Mouse (Mus musculus) kidney, adult 2 months (tissue): ENCODE measurements at regions not wholly inside any gene's neighbourhood (a gene's known extent, or its start where the extent isn't known, plus 50 kb on each side); places are given as distances from the start of the nearest gene placed in this dataset.
"Not testable (repeated sequence)": the region's sequence is repeated elsewhere in the genome, so short reads cannot be mapped to it uniquely, and the experiment has no call there.

Experiments
- DNase-seq: peaks from one replicate; pipeline ENCODE4 v3.0.0; 2021
- H3K27ac ChIP-seq: fragments of 200-500 bp; 2 replicates; pipeline ENCODE4 v1.5.1; 2012; ENCODE audit warnings: low read depth, low read length, control low read depth, inconsistent platforms; ENCODE audit not compliant: insufficient read depth
- H3K27me3 ChIP-seq: fragments of 200-500 bp; replicated peaks from 2 replicates; pipeline ENCODE4 v1.6.1; 2012; ENCODE audit warnings: mild to moderate bottlenecking, moderate library complexity, low read length, inconsistent platforms; ENCODE audit not compliant: control insufficient read depth, insufficient read depth
- H3K36me3 ChIP-seq: fragments of 200-500 bp; 2 replicates; pipeline ENCODE4 v1.6.1; 2012; ENCODE audit warnings: mild to moderate bottlenecking, moderate library complexity, low read length, inconsistent platforms; ENCODE audit not compliant: control insufficient read depth, insufficient read depth
- H3K4me1 ChIP-seq: fragments of 200-500 bp; 2 replicates; pipeline ENCODE4 v1.6.1; 2011; ENCODE audit warnings: low read length; ENCODE audit not compliant: control insufficient read depth, insufficient read depth
- H3K4me3 ChIP-seq: fragments of 200-500 bp; 2 replicates; pipeline ENCODE4 v1.5.1; 2011; ENCODE audit warnings: mild to moderate bottlenecking, low read depth, low read length, control low read depth; ENCODE audit not compliant: insufficient read depth
- CTCF ChIP-seq: fragments of 200-500 bp; conservative IDR thresholded peaks from 2 replicates; pipeline ENCODE4 v1.5.1; 2011; ENCODE audit warnings: low read depth, mild to moderate bottlenecking, control low read depth, low read length, moderate library complexity, mixed read lengths; ENCODE audit not compliant: insufficient read depth, insufficient read length
- POLR2A ChIP-seq: fragments of 200-500 bp; IDR thresholded peaks from one replicate; pipeline ENCODE4 v1.6.1; 2011; ENCODE audit warnings: low read depth, low read length, control low read depth
- WGBS: fragments of 180-500 bp; shearing (Covaris S2); methylation state at CpG from one replicate; pipeline ENCODE4 v1.1.7; 2018; 5-methylcytosine and 5-hydroxymethylcytosine counted together

DNA sequence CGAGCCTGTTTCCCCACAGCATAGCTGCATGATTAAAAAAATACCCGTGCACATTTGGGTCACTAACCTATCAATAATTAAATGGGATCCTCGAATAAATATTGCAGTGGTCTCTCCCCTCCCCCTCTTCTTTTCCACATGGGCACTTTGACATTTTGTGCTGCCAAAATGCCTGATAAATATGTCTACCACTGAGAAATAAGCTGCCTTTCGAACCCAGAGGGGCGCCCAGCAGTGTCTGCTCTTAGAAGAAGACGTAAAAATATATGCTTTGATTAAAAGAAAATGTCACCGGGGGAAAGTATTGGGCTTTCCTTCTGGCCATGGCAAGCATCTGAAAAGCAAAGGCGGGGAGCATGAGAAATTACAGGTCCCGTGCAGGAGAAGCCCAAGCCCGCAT, 152.6 kb upstream of the Frmd4a start:
- no peak for DNase-seq
- H3K27ac ChIP-seq = no peak overlapping the region

DNA sequence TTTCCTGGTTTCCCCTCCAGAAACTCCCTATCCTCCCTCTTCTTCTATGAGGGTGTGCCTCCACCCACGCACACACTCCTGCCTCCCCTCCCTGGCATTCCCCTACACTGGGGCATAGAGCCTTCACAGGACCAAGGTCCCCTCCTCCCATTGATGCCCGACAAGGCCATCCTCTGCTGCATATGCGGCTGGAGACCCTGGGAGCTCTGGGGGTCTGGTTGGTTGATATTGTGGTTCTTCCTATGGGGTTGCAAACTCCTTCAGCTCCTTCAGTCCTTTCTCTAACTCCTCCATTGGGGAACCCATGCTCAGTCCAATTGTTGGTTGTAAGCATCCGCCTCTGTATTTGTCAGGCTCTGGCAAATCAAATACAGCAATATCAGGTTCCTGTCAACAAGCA, 150.8 kb upstream of the Frmd4a start:
- H3K27me3 ChIP-seq, H3K4me3 ChIP-seq, H3K4me1 ChIP-seq, H3K27ac ChIP-seq, DNase-seq, H3K36me3 ChIP-seq: not testable (repeated sequence)
- WGBS = 79% methylated on average over 4 of the region's 4 CpGs

More for the DNA sequence above, 152.6 kb upstream of the Frmd4a start:
- H3K36me3 ChIP-seq = no peaks in the 10 kb centered on the region
- H3K27me3 ChIP-seq = no peaks in the 10 kb centered on the region
- TF ChIP-seq CTCF (no peak), POLR2A (no peak)
- H3K4me1 ChIP-seq = no peaks in the 10 kb centered on the region
- WGBS = 71% methylated on average over 10 of the region's 10 CpGs
- no peak overlapping the region for H3K4me3 ChIP-seq

DNA sequence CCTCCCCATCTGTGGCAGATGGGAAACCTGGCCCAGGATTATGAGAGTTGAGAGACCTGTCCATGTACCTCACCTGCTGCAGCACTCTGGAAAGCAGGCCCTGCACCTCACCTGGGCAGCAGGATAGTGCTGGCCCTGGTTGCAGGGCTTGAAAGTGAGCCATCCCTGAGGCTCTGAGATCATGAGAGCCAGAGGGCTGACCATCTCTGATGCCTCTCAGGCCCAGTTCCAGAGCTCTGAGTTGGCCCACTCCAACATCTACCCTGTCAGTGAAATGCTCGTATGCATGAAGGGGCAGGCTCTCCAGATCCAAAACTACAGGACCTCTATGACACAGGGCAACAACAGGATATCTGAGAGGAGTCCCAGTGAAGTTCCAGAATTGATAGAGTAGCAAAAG, 147.8 kb upstream of the Frmd4a start:
- TF ChIP-seq POLR2A = no peak
- TF ChIP-seq CTCF = no peak
- WGBS = 78% methylated on average over 1 of the region's 1 CpGs
- H3K36me3 ChIP-seq = no peaks in the 10 kb centered on the region
- H3K27ac ChIP-seq = no peak overlapping the region
- no peak overlapping the region for H3K4me3 ChIP-seq
- no peak for DNase-seq
- no peaks in the 10 kb centered on the region for H3K4me1 ChIP-seq
- H3K27me3 ChIP-seq = no peaks in the 10 kb centered on the region

DNA sequence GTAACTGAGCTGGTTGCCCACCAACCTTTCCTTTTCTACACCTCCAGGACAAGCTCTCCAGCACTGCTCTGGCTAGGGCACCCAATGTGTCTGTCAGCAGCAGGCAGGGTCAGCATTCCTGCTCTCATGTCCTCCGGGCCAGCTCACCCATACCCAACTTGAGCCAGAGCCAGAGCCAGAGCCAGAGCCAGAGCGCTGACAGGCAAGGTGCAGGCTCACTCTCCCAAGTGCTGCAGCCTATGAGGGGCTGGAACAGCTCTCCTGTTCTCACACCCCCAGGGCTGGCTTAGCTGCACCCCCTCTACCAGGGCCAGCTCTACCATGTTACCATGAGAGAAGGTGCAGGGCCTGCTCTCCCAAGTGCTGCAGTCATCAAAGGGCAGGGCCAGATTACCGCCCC, 145.8 kb upstream of the Frmd4a start:
- Histone ChIP-seq H3K27ac (no peak overlapping the region), H3K4me3 (no peak overlapping the region), H3K27me3 (no peaks in the 10 kb centered on the region), H3K4me1 (no peaks in the 10 kb centered on the region), H3K36me3 (no peaks in the 10 kb centered on the region)
- WGBS = 88% methylated on average over 3 of the region's 3 CpGs
- no peak for DNase-seq
- TF ChIP-seq CTCF = no peak
- no peak for TF ChIP-seq POLR2A

DNA sequence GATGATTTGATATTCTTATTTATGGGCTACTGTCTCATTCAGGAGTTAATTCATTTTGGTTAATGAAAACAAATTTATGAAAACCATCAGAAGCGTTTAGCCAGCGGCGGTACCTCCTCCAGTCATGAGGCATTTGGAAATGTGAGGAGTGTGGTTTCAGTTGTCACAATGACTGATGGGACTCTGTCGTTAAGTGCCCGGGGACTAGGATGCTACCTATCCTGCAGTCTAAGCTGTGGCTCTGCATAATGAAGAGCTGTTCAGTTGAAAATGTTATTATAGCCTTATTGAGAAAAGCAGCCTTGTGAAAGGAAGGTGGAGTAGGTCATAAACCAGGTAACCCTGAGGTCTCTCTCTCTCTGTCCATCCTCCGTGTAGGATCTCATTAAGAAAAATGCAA, 130.5 kb upstream of the Frmd4a start:
- no peak overlapping the region for H3K27ac ChIP-seq
- WGBS = 29% methylated on average over 6 of the region's 6 CpGs
- H3K4me3 ChIP-seq = no peak overlapping the region
- no peaks in the 10 kb centered on the region for H3K27me3 ChIP-seq
- no peaks in the 10 kb centered on the region for H3K36me3 ChIP-seq
- no peak for DNase-seq
- no peaks in the 10 kb centered on the region for H3K4me1 ChIP-seq
- TF ChIP-seq CTCF = no peak
- TF ChIP-seq POLR2A = no peak

DNA sequence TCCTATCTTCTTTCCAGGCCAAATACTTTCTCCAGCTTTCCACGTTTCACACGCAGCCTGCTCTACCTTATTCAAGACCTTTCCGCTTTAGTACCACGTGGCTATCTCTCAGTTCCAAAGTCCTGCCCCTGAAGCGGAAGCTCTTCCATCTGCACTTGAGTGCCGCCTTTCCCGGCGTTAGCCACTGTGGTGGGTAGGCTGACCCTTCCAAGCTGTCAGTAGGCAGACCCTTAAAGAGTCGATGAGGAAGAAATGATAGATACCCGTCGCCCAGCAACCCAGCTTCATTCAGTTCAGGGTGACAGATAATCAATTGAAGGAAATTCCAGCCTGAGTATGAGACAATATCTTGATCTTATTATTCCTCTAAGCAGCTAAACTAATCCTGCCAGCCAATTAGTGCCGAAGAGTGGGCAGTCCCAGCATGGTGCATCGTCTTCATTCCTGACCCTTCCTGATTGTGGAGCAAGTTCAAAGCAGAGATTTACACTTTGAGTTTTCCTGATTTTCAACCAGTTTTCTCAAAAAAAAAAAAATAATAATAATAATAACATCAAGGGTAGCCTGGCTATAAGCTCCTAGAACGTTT, 129.6 kb upstream of the Frmd4a start:
- peak; percentile 4 for DNase-seq
- TF ChIP-seq CTCF (no peak), POLR2A (no peak)
- Histone ChIP-seq H3K27ac (no peak overlapping the region), H3K27me3 (no peaks in the 10 kb centered on the region), H3K4me1 (no peaks in the 10 kb centered on the region), H3K4me3 (no peak overlapping the region), H3K36me3 (no peaks in the 10 kb centered on the region)
- 49% methylated on average over 14 of the region's 14 CpGs for WGBS

DNA sequence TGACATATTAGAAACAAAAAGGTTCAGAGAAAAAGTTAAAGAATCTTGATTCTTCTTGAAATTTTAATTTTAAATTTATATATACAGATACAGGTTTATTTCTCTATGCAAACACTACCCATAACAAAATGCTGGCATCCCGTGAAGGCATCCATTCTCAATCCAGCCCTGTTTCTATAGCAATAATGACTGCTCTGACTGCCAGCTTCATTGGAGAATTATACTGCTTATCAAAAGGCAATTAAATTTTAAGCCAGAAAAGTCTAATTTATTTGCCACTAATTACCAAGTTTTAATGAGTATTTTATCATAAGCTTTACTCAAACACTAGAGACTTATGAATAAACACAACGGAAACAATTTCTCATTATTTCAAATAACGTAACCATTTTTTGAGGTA, 128.1 kb upstream of the Frmd4a start:
- no peak for DNase-seq
- H3K4me3 ChIP-seq = no peak overlapping the region
- H3K27me3 ChIP-seq = no peaks in the 10 kb centered on the region
- TF ChIP-seq CTCF = no peak
- no peak for TF ChIP-seq POLR2A
- H3K4me1 ChIP-seq = no peaks in the 10 kb centered on the region
- no peaks in the 10 kb centered on the region for H3K36me3 ChIP-seq
- 95% methylated on average over 3 of the region's 3 CpGs for WGBS
- H3K27ac ChIP-seq = no peak overlapping the region

DNA sequence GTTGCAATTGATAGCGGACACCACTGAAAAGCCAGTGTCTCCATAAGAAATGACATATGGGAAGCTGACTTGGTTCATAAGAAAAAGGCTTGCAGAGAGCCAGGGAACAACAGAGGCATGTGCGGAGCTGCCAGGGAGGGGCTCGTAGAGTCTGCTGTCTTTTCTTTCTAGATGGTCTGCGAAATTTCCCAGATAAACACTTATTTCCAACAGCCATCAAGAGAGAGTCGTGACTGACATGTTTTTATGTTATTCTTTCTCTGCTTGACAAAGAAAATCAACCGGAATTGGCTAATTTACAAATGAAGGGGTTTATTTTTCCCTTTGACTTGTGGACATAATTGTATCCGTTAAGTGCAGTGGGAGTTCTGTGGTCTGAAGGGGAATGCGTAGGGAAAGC, 127.1 kb upstream of the Frmd4a start:
- Histone ChIP-seq H3K4me1 (no peaks in the 10 kb centered on the region), H3K36me3 (no peaks in the 10 kb centered on the region), H3K27ac (no peak overlapping the region), H3K4me3 (no peak overlapping the region), H3K27me3 (no peaks in the 10 kb centered on the region)
- 61% methylated on average over 8 of the region's 8 CpGs for WGBS
- no peak for DNase-seq
- TF ChIP-seq CTCF = no peak
- no peak for TF ChIP-seq POLR2A
